Mouse (Mus musculus) embryonic fibroblast, embryonic 13.5 days (primary cell): ENCODE data around the gene Plekhg5.

ENCODE experiments used
- CTCF ChIP-seq: IDR thresholded peaks from 2 replicates; pipeline ENCODE4 v1.5.1; 2011; ENCODE audit warnings: mild to moderate bottlenecking, control low read depth, low read length, moderate library complexity, borderline replicate concordance; ENCODE audit not compliant: insufficient read depth
- POLR2A ChIP-seq: IDR thresholded peaks from 2 replicates; pipeline ENCODE4 v1.6.1; 2011; ENCODE audit warnings: low read depth, mild to moderate bottlenecking, control low read depth, low read length, moderate library complexity

DNA sequence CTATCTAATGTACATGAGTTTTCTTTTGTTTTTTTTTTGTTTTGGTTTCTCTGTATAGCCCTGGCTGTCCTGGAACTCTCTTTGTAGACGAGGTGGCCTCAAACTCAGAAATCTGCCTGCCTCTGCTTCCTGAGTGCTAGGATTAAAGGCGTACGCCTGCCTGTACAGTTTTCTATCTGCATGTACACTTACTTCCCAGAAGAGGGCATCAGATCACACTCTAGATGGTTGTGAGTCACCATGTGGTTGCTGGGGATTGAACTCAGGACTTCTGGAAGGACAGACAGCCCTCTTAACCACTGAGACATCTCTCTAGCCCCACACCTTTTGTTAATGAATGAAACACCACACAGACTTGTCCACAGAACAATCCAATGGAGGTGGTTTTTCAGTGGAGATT is 7.0 kb downstream of the Plekhg5 start:
- TF ChIP-seq CTCF (no peak), POLR2A (no peak)
